Mouse (Mus musculus) CH12.LX (cell line): ENCODE measurements around the gene Cpeb1. TPM values are rescaled to one million over a fixed set of nuclear protein-coding genes. Genes with fewer than 3 reads are reported as not detected.
A peak's percentile ranks its signal among the peaks of the same experiment; 100 is the strongest.

Experiments used
- DNase-seq: peaks from one replicate; pipeline ENCODE4 v3.0.0-alpha.2; 2013; ENCODE audit errors: extremely low read depth
- H3K27ac ChIP-seq: 2 replicates; pipeline ENCODE4 v1.5.1; 2012; ENCODE audit warnings: low read depth, mild to moderate bottlenecking, control low read depth, moderate library complexity; ENCODE audit not compliant: insufficient read depth
- H3K27me3 ChIP-seq: replicated peaks from 2 replicates; pipeline ENCODE3; 2012; ENCODE audit warnings: inconsistent platforms
- H3K36me3 ChIP-seq, 2 experiments: replicated peaks in 1 of 2; 2 replicates each; pipeline versions ENCODE3 to v1.6.1; 2012; ENCODE audit warnings: inconsistent platforms in 1 of 2, low read length in 1 of 2, mild to moderate bottlenecking in 1 of 2, mixed read lengths in 1 of 2, moderate library complexity in 1 of 2; ENCODE audit not compliant: control insufficient read depth in 1 of 2, insufficient read depth in 1 of 2
- H3K4me1 ChIP-seq, 2 experiments: 2 replicates each; pipeline ENCODE4 v1.6.1; 2012; ENCODE audit warnings: inconsistent platforms in 1 of 2, moderate library complexity in 1 of 2; ENCODE audit not compliant: insufficient read depth in 2 of 2, control insufficient read depth in 1 of 2
- H3K4me2 ChIP-seq: 2 replicates; pipeline ENCODE4 v1.6.1; 2012; ENCODE audit warnings: low read depth, mild to moderate bottlenecking, control low read depth; ENCODE audit not compliant: poor library complexity, insufficient read depth, severe bottlenecking
- H3K4me3 ChIP-seq, 3 experiments: fragments of 150-350 bp in 1 of 3; sonication (generic) in 1 of 3; replicated peaks in 1 of 3; 2 replicates each; pipeline versions ENCODE3 to v1.5.1; 2011 to 2012; ENCODE audit warnings: low read depth in 2 of 3, low read length in 2 of 3, mild to moderate bottlenecking in 2 of 3, moderate library complexity in 2 of 3, control low read depth in 1 of 3, improper control_type of control experiment in 1 of 3, inconsistent platforms in 1 of 3, mixed read lengths in 1 of 3; ENCODE audit not compliant: poor library complexity in 1 of 3
- H3K79me2 ChIP-seq: replicated peaks from 2 replicates; pipeline ENCODE4 v1.6.1; 2012; ENCODE audit warnings: mild to moderate bottlenecking, moderate library complexity; ENCODE audit not compliant: control insufficient read depth, poor library complexity, insufficient read depth, severe bottlenecking; ENCODE audit errors: extremely low read depth
- H3K9ac ChIP-seq: 2 replicates; pipeline ENCODE4 v1.6.1; 2012; ENCODE audit warnings: low read depth, mild to moderate bottlenecking, control low read depth, moderate library complexity; ENCODE audit not compliant: insufficient read depth
- H3K9me3 ChIP-seq: replicated peaks from 2 replicates; pipeline ENCODE3; 2012; ENCODE audit warnings: low read length, inconsistent platforms, mixed read lengths
- CHD2 ChIP-seq: IDR thresholded peaks from 2 replicates; pipeline ENCODE4 v1.6.1; 2011; ENCODE audit warnings: low read length, improper control_type of control experiment
- CTCF ChIP-seq, 2 experiments: IDR thresholded peaks in 1 of 2; conservative IDR thresholded peaks in 1 of 2; 2 replicates each; pipeline ENCODE4 v1.5.1; 2011 to 2012; ENCODE audit warnings: low read depth in 2 of 2, low read length in 2 of 2, improper control_type of control experiment in 1 of 2, inconsistent platforms in 1 of 2, mild to moderate bottlenecking in 1 of 2, moderate library complexity in 1 of 2
- E2F4 ChIP-seq: IDR thresholded peaks from 2 replicates; pipeline ENCODE4 v1.6.1; 2011; ENCODE audit warnings: low read depth, low read length, improper control_type of control experiment; ENCODE audit not compliant: insufficient replicate concordance
- ELF1 ChIP-seq: IDR thresholded peaks from 2 replicates; pipeline ENCODE4 v1.6.1; 2014; ENCODE audit warnings: low read depth, mild to moderate bottlenecking, inconsistent platforms, low read length, improper control_type of control experiment
- EP300 ChIP-seq: IDR thresholded peaks from 2 replicates; pipeline ENCODE4 v1.6.1; 2011; ENCODE audit warnings: low read length, improper control_type of control experiment
- ETS1 ChIP-seq: conservative IDR thresholded peaks from 2 replicates; pipeline ENCODE4 v1.6.1; 2012; ENCODE audit warnings: low read depth, mild to moderate bottlenecking, inconsistent platforms, low read length, improper control_type of control experiment, moderate library complexity
- GABPA ChIP-seq: IDR thresholded peaks from 2 replicates; pipeline ENCODE4 v1.6.1; 2012; ENCODE audit warnings: low read depth, low read length, improper control_type of control experiment, inconsistent platforms; ENCODE audit not compliant: insufficient replicate concordance
- MAFK ChIP-seq: IDR thresholded peaks from 2 replicates; pipeline ENCODE4 v1.6.1; 2011; ENCODE audit warnings: low read length, improper control_type of control experiment; ENCODE audit not compliant: insufficient replicate concordance
- MAX ChIP-seq: IDR thresholded peaks from 2 replicates; pipeline ENCODE4 v1.6.1; 2011; ENCODE audit warnings: low read length, improper control_type of control experiment
- MAZ ChIP-seq: IDR thresholded peaks from 2 replicates; pipeline ENCODE4 v1.6.1; 2012; ENCODE audit warnings: low read depth, mild to moderate bottlenecking, inconsistent platforms, low read length, improper control_type of control experiment, moderate library complexity
- MEF2A ChIP-seq: IDR thresholded peaks from 2 replicates; pipeline ENCODE4 v1.6.1; 2014; ENCODE audit warnings: low read depth, mild to moderate bottlenecking, inconsistent platforms, low read length, improper control_type of control experiment, borderline replicate concordance
- MYC ChIP-seq: IDR thresholded peaks from 2 replicates; pipeline ENCODE4 v1.6.1; 2011; ENCODE audit warnings: low read depth, mild to moderate bottlenecking, improper control_type of control experiment, low read length
- NELFE ChIP-seq: IDR thresholded peaks from 2 replicates; pipeline ENCODE4 v1.6.1; 2011; ENCODE audit warnings: low read depth, low read length, improper control_type of control experiment
- NRF1 ChIP-seq: IDR thresholded peaks from 2 replicates; pipeline ENCODE4 v1.6.1; 2014; ENCODE audit warnings: low read depth, mild to moderate bottlenecking, inconsistent platforms, low read length, improper control_type of control experiment, moderate library complexity
- PAX5 ChIP-seq: IDR thresholded peaks from 2 replicates; pipeline ENCODE4 v1.6.1; 2012; ENCODE audit warnings: low read length, inconsistent platforms, mixed read lengths
- POLR2A ChIP-seq: IDR thresholded peaks from 2 replicates; pipeline ENCODE4 v1.6.1; 2011; ENCODE audit warnings: low read depth, mild to moderate bottlenecking, improper control_type of control experiment, low read length
- POLR2AphosphoS2 ChIP-seq: IDR thresholded peaks from 2 replicates; pipeline ENCODE4 v1.6.1; 2011; ENCODE audit warnings: low read depth, low read length, improper control_type of control experiment
- RAD21 ChIP-seq: IDR thresholded peaks from 2 replicates; pipeline ENCODE4 v1.6.1; 2011; ENCODE audit warnings: low read depth, mild to moderate bottlenecking, low read length, improper control_type of control experiment, moderate library complexity
- RCOR1 ChIP-seq: conservative IDR thresholded peaks from 2 replicates; pipeline ENCODE4 v1.6.1; 2012; ENCODE audit warnings: low read depth, mild to moderate bottlenecking, inconsistent platforms, low read length, improper control_type of control experiment
- SIN3A ChIP-seq: IDR thresholded peaks from 2 replicates; pipeline ENCODE4 v1.6.1; 2012; ENCODE audit warnings: low read length, improper control_type of control experiment, inconsistent platforms
- SMC3 ChIP-seq: IDR thresholded peaks from 2 replicates; pipeline ENCODE4 v1.6.1; 2011; ENCODE audit warnings: low read depth, low read length, improper control_type of control experiment
- TBP ChIP-seq: conservative IDR thresholded peaks from 2 replicates; pipeline ENCODE4 v1.6.1; 2011; ENCODE audit warnings: low read depth, low read length, improper control_type of control experiment
- TCF12 ChIP-seq: IDR thresholded peaks from 2 replicates; pipeline ENCODE4 v1.6.1; 2014; ENCODE audit warnings: low read depth, mild to moderate bottlenecking, inconsistent platforms, low read length, improper control_type of control experiment
- UBTF ChIP-seq: IDR thresholded peaks from 2 replicates; pipeline ENCODE4 v1.6.1; 2012; ENCODE audit warnings: low read depth, mild to moderate bottlenecking, inconsistent platforms, low read length, improper control_type of control experiment, moderate library complexity
- USF1 ChIP-seq: IDR thresholded peaks from 2 replicates; pipeline ENCODE4 v1.6.1; 2014; ENCODE audit warnings: low read depth, mild to moderate bottlenecking, inconsistent platforms, low read length, improper control_type of control experiment
- ZC3H11A ChIP-seq: IDR thresholded peaks from 2 replicates; pipeline ENCODE4 v1.6.1; 2012; ENCODE audit warnings: low read depth, mild to moderate bottlenecking, inconsistent platforms, low read length, improper control_type of control experiment
- ZKSCAN1 ChIP-seq: IDR thresholded peaks from 2 replicates; pipeline ENCODE4 v1.6.1; 2012; ENCODE audit warnings: low read depth, inconsistent platforms, low read length, improper control_type of control experiment, borderline replicate concordance
- ZMIZ1 ChIP-seq: IDR thresholded peaks from 2 replicates; pipeline ENCODE4 v1.6.1; 2012; ENCODE audit warnings: low read depth, mild to moderate bottlenecking, inconsistent platforms, low read length, improper control_type of control experiment
- dilution Hi-C: fragments of 300-500 bp; cut with MboI; formaldehyde crosslinking; loops from 2 replicates; pipeline ENCODE4 v1.14.3; 2020; ENCODE audit warnings: low sequenced_read_pairs; ENCODE audit not compliant: extremely low pct_unique_long_range_greater_than_20kb, extremely low pct_ligation_motif_present
- in situ Hi-C: fragments of 300-500 bp; cut with MboI; formaldehyde crosslinking; loops from 3 replicates; pipeline ENCODE4 v1.14.3; 2019; ENCODE audit warnings: low sequenced_read_pairs, low pct_ligation_motif_present, low pct_unique_long_range_greater_than_20kb, mixed read lengths
- polyA plus RNA-seq: library from polyadenylated mRNA; unstranded; fragments of >175 nt; gene quantifications from 2 replicates; pipeline ENCODE4 v1.2.1, GENCODE M21; 2012; ENCODE audit warnings: low read depth; ENCODE audit not compliant: insufficient read length
- total RNA-seq, 2 experiments: library from RNA; depleted of rRNA; stranded (reverse); fragments of 300-350 nt in 1 of 2; fragments of >200 nt in 1 of 2; gene quantifications; 2 replicates each; pipeline ENCODE4 v1.2.3; 2012 to 2014

The Cpeb1 gene
- total and polyA plus RNA-seq, 3 experiments, result 0.26 TPM; not detected in 2

DNA sequence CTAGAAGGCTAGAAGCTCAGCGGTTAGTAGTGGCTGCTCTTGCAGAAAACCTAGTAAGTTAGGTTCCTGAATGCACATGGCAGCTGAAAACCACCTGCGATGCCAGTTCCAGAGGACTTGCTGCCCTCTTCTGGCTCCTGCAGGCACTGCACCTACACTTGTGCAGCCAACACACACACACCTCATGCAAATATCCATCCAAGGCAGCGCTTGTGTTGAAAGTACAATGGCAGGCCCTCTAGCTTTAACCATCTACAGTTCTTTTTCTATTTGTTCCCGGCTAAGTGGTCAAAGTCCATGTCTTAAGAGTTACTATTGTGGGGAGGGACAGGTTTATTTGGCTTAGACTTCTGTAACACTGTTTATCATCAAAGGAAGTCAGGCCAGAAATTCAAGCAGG, 115.5 kb downstream of the Cpeb1 start:
- peaks cover 81 to 95% of the 10 kb centered on the region in 2 experiments for H3K36me3 ChIP-seq
- DNase-seq, result peak; percentile 87
- dilution Hi-C loops, result no loop called here

DNA sequence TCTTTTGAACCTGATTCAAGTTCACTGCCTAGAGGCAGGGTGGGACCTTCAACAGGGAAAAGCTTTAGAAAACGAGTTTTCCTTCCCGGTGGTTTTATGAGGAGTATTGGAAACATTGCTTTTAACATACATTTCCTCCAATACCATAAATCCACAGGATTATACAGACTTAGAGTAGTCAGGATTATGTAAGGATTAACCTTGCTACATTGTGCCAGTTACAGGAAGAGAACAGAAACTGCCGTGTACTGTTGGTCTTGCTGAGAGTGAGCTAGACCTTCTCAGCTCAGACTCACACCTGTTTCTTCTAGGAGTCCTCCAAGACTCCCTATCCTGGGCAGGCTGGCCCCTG, 116.8 kb downstream of the Cpeb1 start:
- peaks cover 25% of the 10 kb centered on the region for H3K79me2 ChIP-seq
- H3K27ac ChIP-seq, result no peak overlapping the region
- H3K9me3 ChIP-seq, result no peaks in the 10 kb centered on the region
- in situ Hi-C loops (no loop called here), dilution Hi-C loops (no loop called here)
- peaks cover 73 to 96% of the 10 kb centered on the region in 2 experiments for H3K36me3 ChIP-seq
- no peak overlapping the region for H3K4me2 ChIP-seq
- no peak overlapping the region for H3K9ac ChIP-seq
- H3K27me3 ChIP-seq, result no peaks in the 10 kb centered on the region
- no peak overlapping the region for H3K4me3 ChIP-seq
- peaks cover 2 to 29% of the 10 kb centered on the region in 2 experiments; a peak in 2 of 4 replicates for H3K4me1 ChIP-seq
- no peak for DNase-seq
- TF ChIP-seq TCF12 (no peak), E2F4 (no peak), ETS1 (no peak), MEF2A (no peak), EP300 (no peak), MAFK (no peak), USF1 (no peak), TBP (no peak), MAZ (no peak), ELF1 (no peak), NRF1 (no peak), CHD2 (no peak), NELFE (no peak), GABPA (no peak), ZKSCAN1 (no peak), UBTF (no peak)

More for the DNA sequence above, 115.5 kb downstream of the Cpeb1 start:
- no peaks in the 10 kb centered on the region for H3K27me3 ChIP-seq
- H3K27ac ChIP-seq, result no peak overlapping the region
- no peak overlapping the region for H3K9ac ChIP-seq
- H3K9me3 ChIP-seq, result no peaks in the 10 kb centered on the region
- H3K4me3 ChIP-seq, result no peak overlapping the region
- H3K79me2 ChIP-seq, result peaks cover 38% of the 10 kb centered on the region
- H3K4me2 ChIP-seq, result no peak overlapping the region
- TF ChIP-seq RAD21 (peak; percentile 67), MEF2A (no peak), SMC3 (peak; percentile 67), MAZ (no peak), CTCF (conservative IDR thresholded peaks at IDR 0.05 in 1 of 2, IDR thresholded peaks at IDR 0.05 in 1 of 2; ENCODE audit: low read depth in 2 of 2, low read length in 2 of 2) (peak; percentile 85 to 87), PAX5 (no peak), GABPA (no peak), MYC (peak; percentile 94), MAX (peak; percentile 81), POLR2AphosphoS2 (no peak), ZMIZ1 (no peak), ZC3H11A (peak; percentile 26), POLR2A (peak; percentile 43; the same call in 1 of the 2 replicates), SIN3A (no peak), RCOR1 (no peak)
- TF ChIP-seq, all 38 proteins: peak for 7
- peaks cover 2 to 29% of the 10 kb centered on the region in 2 experiments; a peak in 2 of 4 replicates for H3K4me1 ChIP-seq
- in situ Hi-C loops, result loop anchor here (5.0 kb wide), 1 partner anchor 172 kb away; no protein-coding TSS in a partner anchor
